Mouse (Mus musculus): ENCODE measurements around the gene Plxnc1. TPM values are rescaled to one million over a fixed set of nuclear protein-coding genes. Genes with fewer than 3 reads are reported as not detected.
A peak's percentile ranks its signal among the peaks of the same experiment; 100 is the strongest.

Plxnc1 gene
- polyA plus RNA-seq, 1 experiment from 2014 or later: 8.1 TPM

DNA sequence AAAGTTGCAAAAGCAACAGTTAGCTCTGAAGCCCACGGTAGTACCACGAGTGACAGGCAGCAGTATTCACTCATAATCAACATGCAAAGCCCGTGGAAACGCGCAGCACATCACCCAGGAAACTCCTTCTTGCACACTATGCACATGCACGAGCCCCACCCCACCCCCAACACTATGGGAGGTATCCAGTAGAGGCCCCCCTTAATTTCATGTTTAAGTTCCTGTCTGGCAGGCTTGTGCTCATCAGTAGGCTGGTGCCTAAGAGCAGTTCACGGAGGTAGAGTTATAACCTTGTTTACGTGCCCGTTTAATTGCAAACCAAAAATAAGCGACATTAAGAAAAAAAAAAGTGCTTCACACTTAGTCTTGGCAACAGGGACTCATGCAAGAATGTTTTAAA is 117.3 kb downstream of the Plxnc1 start:
- Histone ChIP-seq H3K9ac (no peak overlapping the region), H3K36me3 (peaks cover 29% of the 10 kb centered on the region), H3K27me3 (no peaks in the 10 kb centered on the region), H3K4me1 (replicated peaks) (peaks cover 40% of the 10 kb centered on the region), H3K4me2 (no peak overlapping the region), H3K9me3 (no peaks in the 10 kb centered on the region), H3K27ac (replicated peaks) (no peak overlapping the region), H3K4me3 (no peak overlapping the region)
- ATAC-seq (ENCODE audit: low read depth): no peak
- WGBS: 93% methylated on average over 10 of the region's 10 CpGs

DNA sequence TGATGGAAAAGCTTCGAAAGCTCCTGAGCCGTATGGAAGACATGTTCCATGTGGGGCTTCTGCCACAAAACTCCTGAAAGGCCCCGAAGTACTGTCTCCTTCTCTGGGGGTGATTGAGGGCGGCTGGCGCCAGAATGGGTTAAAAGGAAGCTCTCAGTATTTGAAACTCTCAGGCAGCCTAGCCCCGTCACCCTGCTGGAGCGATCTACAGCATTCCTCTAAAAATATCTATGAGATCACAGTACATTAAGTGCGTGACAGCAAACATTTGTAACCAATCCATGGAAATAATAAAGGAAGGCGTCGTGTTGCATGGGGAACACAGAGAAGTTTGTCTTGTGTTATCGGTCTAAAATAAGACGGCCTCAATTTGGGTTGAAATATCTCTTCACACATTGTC is 118.2 kb downstream of the Plxnc1 start:
- no peak overlapping the region for H3K4me3 ChIP-seq
- H3K36me3 ChIP-seq: peaks cover 22% of the 10 kb centered on the region; the same call in 1 of the 2 replicates
- H3K27ac ChIP-seq (replicated peaks): no peak overlapping the region
- no peak for ATAC-seq (ENCODE audit: low read depth)
- H3K9me3 ChIP-seq: no peaks in the 10 kb centered on the region
- H3K27me3 ChIP-seq: no peaks in the 10 kb centered on the region
- H3K4me2 ChIP-seq: no peak overlapping the region
- H3K4me1 ChIP-seq (replicated peaks): peaks cover 40% of the 10 kb centered on the region
- no peak overlapping the region for H3K9ac ChIP-seq
- 89% methylated on average over 12 of the region's 12 CpGs for WGBS

GRCm38 (mm10) chr10:94825951-94826350 is 118.7 kb downstream of the Plxnc1 start:
- Histone ChIP-seq H3K27ac (replicated peaks) (no peak overlapping the region), H3K27me3 (no peaks in the 10 kb centered on the region), H3K36me3 (peaks cover 18% of the 10 kb centered on the region; the same call in 1 of the 2 replicates), H3K9me3 (no peaks in the 10 kb centered on the region), H3K4me2 (no peak overlapping the region), H3K4me1 (replicated peaks) (peaks cover 37% of the 10 kb centered on the region), H3K9ac (no peak overlapping the region), H3K4me3 (no peak overlapping the region)
- WGBS: 94% methylated on average over 2 of the region's 2 CpGs
- no peak for ATAC-seq (ENCODE audit: low read depth)

- no peak overlapping the region for H3K4me3 ChIP-seq
- H3K4me1 ChIP-seq (replicated peaks): peaks cover 20% of the 10 kb centered on the region; the same call in 1 of the 2 replicates
- no peaks in the 10 kb centered on the region for H3K27me3 ChIP-seq
- peaks cover 18% of the 10 kb centered on the region; the same call in 1 of the 2 replicates for H3K36me3 ChIP-seq
- no peak for ATAC-seq (ENCODE audit: low read depth)
- H3K9ac ChIP-seq: no peak overlapping the region
- H3K9me3 ChIP-seq: no peaks in the 10 kb centered on the region
- WGBS: 63% methylated on average over 11 of the region's 11 CpGs
- H3K4me2 ChIP-seq: no peak overlapping the region
- H3K27ac ChIP-seq (replicated peaks): 0 out of 2 replicates have a peak overlapping the region, but pooled peaks have one; percentile 1
Measured at GRCm38 (mm10) chr10:94823971-94824760, 120.5 kb downstream of the Plxnc1 start.

DNA sequence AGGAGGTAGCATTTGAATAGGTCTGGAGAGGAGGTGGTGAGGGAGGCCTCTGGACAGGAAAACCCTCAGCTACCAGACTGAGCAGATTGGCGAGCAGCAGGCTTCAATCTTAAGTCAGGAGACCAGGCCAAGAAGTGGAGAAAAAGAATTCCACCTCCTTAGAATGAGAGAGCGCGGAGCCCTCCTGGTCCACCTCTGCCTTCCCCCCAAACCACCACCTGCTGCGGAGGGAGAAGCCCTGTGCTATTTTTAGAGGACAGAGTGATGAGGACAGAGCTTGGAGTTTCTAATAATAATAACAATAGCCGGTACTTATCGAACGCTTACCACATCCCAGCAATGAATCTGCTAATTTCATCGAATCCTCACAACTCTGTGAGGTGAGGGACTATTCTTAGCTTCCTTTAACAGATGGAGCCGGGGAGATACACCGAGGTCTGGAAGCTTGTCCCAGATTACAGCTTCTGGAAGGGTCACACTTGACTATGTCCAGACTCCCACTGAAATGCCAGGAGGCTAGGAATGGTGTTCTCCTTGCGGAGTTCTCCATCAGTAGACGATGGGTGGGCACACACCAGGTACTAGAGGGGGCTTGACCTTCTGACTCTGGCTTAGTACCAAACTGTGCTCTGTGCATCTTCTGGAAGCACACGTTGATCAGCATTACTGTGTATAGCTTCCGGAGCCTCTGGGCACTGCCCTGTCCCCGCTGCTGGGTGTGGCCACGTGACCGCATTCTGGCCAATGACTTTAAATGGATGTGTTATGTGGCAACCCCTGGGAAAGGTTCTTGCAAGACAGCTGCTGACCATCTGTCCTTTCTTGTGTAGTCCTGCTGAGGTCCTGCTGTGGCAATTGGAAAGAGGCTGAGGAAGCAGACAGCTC is 125.6 kb downstream of the Plxnc1 start:
- no peak for ATAC-seq (ENCODE audit: low read depth)
- 85% methylated on average over 17 of the region's 17 CpGs for WGBS

DNA sequence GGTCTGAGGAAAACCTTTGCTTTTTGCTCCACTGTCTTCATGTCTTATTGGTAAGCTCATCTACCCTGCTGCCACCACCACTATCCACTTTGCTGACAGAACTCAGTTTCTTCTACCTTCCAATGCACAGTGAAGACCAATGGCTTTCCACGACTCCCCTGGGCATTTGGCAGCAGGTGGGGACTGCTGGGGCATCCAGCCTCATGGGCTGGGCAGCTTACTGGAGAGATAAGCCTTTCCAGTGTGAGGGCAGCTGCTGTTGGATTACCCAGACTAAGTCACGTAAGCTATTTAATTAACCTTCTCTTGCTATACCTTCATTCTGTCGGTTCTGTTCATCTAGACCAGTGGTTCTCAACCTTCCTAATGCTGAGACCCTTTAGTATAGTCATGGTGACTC is 126.5 kb downstream of the Plxnc1 start:
- ATAC-seq (ENCODE audit: low read depth): no peak
- Histone ChIP-seq H3K4me1 (replicated peaks) (peaks cover 12% of the 10 kb centered on the region), H3K36me3 (no peaks in the 10 kb centered on the region), H3K4me3 (no peak overlapping the region), H3K4me2 (no peak overlapping the region), H3K9me3 (no peaks in the 10 kb centered on the region), H3K27me3 (no peaks in the 10 kb centered on the region), H3K9ac (no peak overlapping the region), H3K27ac (replicated peaks) (no peak overlapping the region)
- 81% methylated on average over 3 of the region's 3 CpGs for WGBS

More for the DNA sequence above, 125.6 kb downstream of the Plxnc1 start:
- Histone ChIP-seq H3K4me3 (no peak overlapping the region), H3K36me3 (no peaks in the 10 kb centered on the region), H3K4me2 (no peak overlapping the region), H3K27me3 (no peaks in the 10 kb centered on the region), H3K4me1 (replicated peaks) (peaks cover 13% of the 10 kb centered on the region), H3K9me3 (no peaks in the 10 kb centered on the region), H3K27ac (replicated peaks) (no peak overlapping the region), H3K9ac (no peak overlapping the region)

GRCm38 (mm10) chr10:94811907-94812851 is 132.5 kb downstream of the Plxnc1 start:
- ATAC-seq (ENCODE audit: low read depth): no peak
- no peak overlapping the region for H3K4me2 ChIP-seq
- no peak overlapping the region for H3K9ac ChIP-seq
- H3K4me1 ChIP-seq (replicated peaks): peaks cover 28% of the 10 kb centered on the region
- no peaks in the 10 kb centered on the region for H3K27me3 ChIP-seq
- peaks cover 6% of the 10 kb centered on the region for H3K36me3 ChIP-seq
- 57% methylated on average over 17 of the region's 17 CpGs for WGBS
- H3K27ac ChIP-seq (replicated peaks): peak overlapping the region; percentile 61; the same call in 1 of the 2 replicates
- H3K4me3 ChIP-seq: no peak overlapping the region
- no peaks in the 10 kb centered on the region for H3K9me3 ChIP-seq

- no peak for ATAC-seq (ENCODE audit: low read depth)
- Histone ChIP-seq H3K4me2 (no peak overlapping the region), H3K9ac (no peak overlapping the region), H3K4me3 (no peak overlapping the region), H3K27me3 (no peaks in the 10 kb centered on the region), H3K36me3 (peaks cover 6% of the 10 kb centered on the region), H3K9me3 (no peaks in the 10 kb centered on the region), H3K4me1 (replicated peaks) (peaks cover 20% of the 10 kb centered on the region), H3K27ac (replicated peaks) (no peak overlapping the region)
- 68% methylated on average over 7 of the region's 7 CpGs for WGBS
Measured at GRCm38 (mm10) chr10:94809946-94810472, 134.6 kb downstream of the Plxnc1 start.

DNA sequence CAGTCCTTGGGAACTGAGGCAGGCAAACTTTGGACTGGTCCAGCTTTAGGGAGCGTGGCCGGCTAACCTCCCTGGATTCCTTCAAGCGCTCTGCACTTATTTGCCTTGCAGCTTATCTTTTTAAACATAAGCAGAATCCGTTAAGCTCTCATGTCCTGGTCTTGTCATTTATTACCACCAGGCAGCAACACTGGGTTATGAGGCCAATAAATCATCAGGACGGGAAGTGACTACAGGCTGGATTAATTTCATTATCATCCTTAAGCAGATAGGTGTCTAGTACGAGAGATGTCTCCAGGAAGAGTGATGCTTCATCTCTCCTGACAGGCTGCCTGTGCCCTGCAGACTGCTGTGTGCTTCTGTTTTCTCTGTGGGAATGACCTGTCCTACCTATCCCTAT is 136.4 kb downstream of the Plxnc1 start:
- Histone ChIP-seq H3K4me3 (no peak overlapping the region), H3K27me3 (no peaks in the 10 kb centered on the region), H3K36me3 (peaks cover 6% of the 10 kb centered on the region), H3K9ac (no peak overlapping the region), H3K4me1 (replicated peaks) (peaks cover 17% of the 10 kb centered on the region), H3K9me3 (no peaks in the 10 kb centered on the region), H3K27ac (replicated peaks) (no peak overlapping the region), H3K4me2 (no peak overlapping the region)
- ATAC-seq (ENCODE audit: low read depth): no peak
- 59% methylated on average over 6 of the region's 6 CpGs for WGBS

DNA sequence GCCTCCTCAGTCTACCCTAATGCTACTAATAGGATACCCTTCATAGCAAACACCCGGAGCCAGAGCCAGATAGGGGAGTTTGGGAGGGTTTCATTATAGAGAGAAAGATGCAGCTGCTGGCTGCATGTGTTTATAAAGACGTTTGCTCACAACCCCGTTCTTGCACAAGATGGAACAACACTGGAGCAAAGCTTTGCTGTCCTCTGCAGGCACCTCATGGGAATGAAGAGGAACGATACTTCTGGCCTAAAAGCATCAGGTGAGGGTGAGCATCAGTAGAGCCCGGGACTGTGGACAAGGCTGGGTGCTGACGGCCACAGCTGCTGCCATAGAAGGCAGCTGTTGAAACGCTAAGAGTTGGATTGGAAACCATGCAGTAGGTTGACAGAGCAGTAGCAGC is 137.3 kb downstream of the Plxnc1 start:
- WGBS: 80% methylated on average over 7 of the region's 7 CpGs

GRCm38 (mm10) chr10:94804909-94805220 is 139.8 kb downstream of the Plxnc1 start:
- H3K4me3 ChIP-seq: no peak overlapping the region
- no peak for ATAC-seq (ENCODE audit: low read depth)
- H3K36me3 ChIP-seq: no peaks in the 10 kb centered on the region; the same call in none of the 2 replicates
- WGBS: 97% methylated on average over 1 of the region's 1 CpGs
- H3K9ac ChIP-seq: no peak overlapping the region
- H3K9me3 ChIP-seq: no peaks in the 10 kb centered on the region
- H3K27ac ChIP-seq (replicated peaks): no peak overlapping the region
- no peak overlapping the region for H3K4me2 ChIP-seq
- H3K27me3 ChIP-seq: no peaks in the 10 kb centered on the region
- no peaks in the 10 kb centered on the region; the same call in 1 of the 2 replicates for H3K4me1 ChIP-seq (replicated peaks)

More for the DNA sequence above, 137.3 kb downstream of the Plxnc1 start:
- Histone ChIP-seq H3K36me3 (peaks cover 6% of the 10 kb centered on the region), H3K4me2 (no peak overlapping the region), H3K27ac (replicated peaks) (no peak overlapping the region), H3K27me3 (no peaks in the 10 kb centered on the region), H3K9me3 (no peaks in the 10 kb centered on the region), H3K4me1 (replicated peaks) (peaks cover 8% of the 10 kb centered on the region), H3K9ac (no peak overlapping the region), H3K4me3 (no peak overlapping the region)
- no peak for ATAC-seq (ENCODE audit: low read depth)
